Mouse (Mus musculus): ENCODE data around the gene Crygs. TPM values are rescaled to one million over a fixed set of nuclear protein-coding genes. Genes with fewer than 3 reads are reported as not detected.
"Not testable (repeated sequence)": the region's sequence is repeated elsewhere in the genome, so short reads cannot be mapped to it uniquely, and the experiment has no call there.

The Crygs gene
- polyA plus RNA-seq, 2 experiments = not detected

GRCm38 (mm10) chr16:22791235-22791634 lies 20.1 kb downstream of the Crygs start:
- no peak for TF ChIP-seq POLR2A (IDR thresholded peaks at IDR 0.05; ENCODE audit: borderline replicate concordance, extremely low read depth, insufficient read depth, insufficient read length)
- no peaks in the 10 kb centered on the region for H3K9me3 ChIP-seq (ENCODE audit: control insufficient read depth, low read length)
- no peaks in the 10 kb centered on the region for H3K4me1 ChIP-seq (ENCODE audit: control insufficient read depth, insufficient read depth, low read length)
- no peaks in the 10 kb centered on the region for H3K27me3 ChIP-seq (ENCODE audit: control insufficient read depth, insufficient read depth, low read length)
- H3K4me3 ChIP-seq (replicated peaks; ENCODE audit: low read length) = no peak overlapping the region
- H3K9ac ChIP-seq (ENCODE audit: low read depth, low read length, severe bottlenecking) = no peak overlapping the region
- ATAC-seq (ENCODE audit: low FRiP score, low read depth) (no peak), DNase-seq (ENCODE audit: low spot score) (no peak)
- no peak overlapping the region for H3K27ac ChIP-seq (replicated peaks; ENCODE audit: low read depth, low read length)
- no peak overlapping the region for H3K4me2 ChIP-seq (replicated peaks; ENCODE audit: low read depth, low read length, severe bottlenecking)
- 7% methylated on average over 2 of the region's 2 CpGs for WGBS
- H3K36me3 ChIP-seq (ENCODE audit: control insufficient read depth, insufficient read depth, low read length) = no peaks in the 10 kb centered on the region

GRCm38 (mm10) chr16:22789908-22790367 lies 21.4 kb downstream of the Crygs start:
- ATAC-seq (ENCODE audit: low FRiP score, low read depth) (no peak), DNase-seq (ENCODE audit: low spot score) (no peak)
- Histone ChIP-seq H3K4me3 (replicated peaks; ENCODE audit: low read length) (no peak overlapping the region), H3K9me3 (ENCODE audit: control insufficient read depth, low read length) (no peaks in the 10 kb centered on the region), H3K27ac (replicated peaks; ENCODE audit: low read depth, low read length) (no peak overlapping the region), H3K27me3 (ENCODE audit: control insufficient read depth, insufficient read depth, low read length) (no peaks in the 10 kb centered on the region), H3K4me2 (replicated peaks; ENCODE audit: low read depth, low read length, severe bottlenecking) (no peak overlapping the region), H3K36me3 (ENCODE audit: control insufficient read depth, insufficient read depth, low read length) (no peaks in the 10 kb centered on the region), H3K4me1 (ENCODE audit: control insufficient read depth, insufficient read depth, low read length) (no peaks in the 10 kb centered on the region), H3K9ac (ENCODE audit: low read depth, low read length, severe bottlenecking) (no peak overlapping the region)
- WGBS = 44% methylated on average over 10 of the region's 10 CpGs
- no peak for TF ChIP-seq POLR2A (IDR thresholded peaks at IDR 0.05; ENCODE audit: borderline replicate concordance, extremely low read depth, insufficient read depth, insufficient read length)

GRCm38 (mm10) chr16:22782686-22783085 lies 28.7 kb downstream of the Crygs start:
- Histone ChIP-seq H3K4me3 (replicated peaks; ENCODE audit: low read length) (no peak overlapping the region), H3K9me3 (ENCODE audit: control insufficient read depth, low read length) (no peaks in the 10 kb centered on the region), H3K27me3 (ENCODE audit: control insufficient read depth, insufficient read depth, low read length) (no peaks in the 10 kb centered on the region), H3K4me2 (replicated peaks; ENCODE audit: low read depth, low read length, severe bottlenecking) (no peak overlapping the region), H3K27ac (replicated peaks; ENCODE audit: low read depth, low read length) (no peak overlapping the region), H3K9ac (ENCODE audit: low read depth, low read length, severe bottlenecking) (no peak overlapping the region), H3K36me3 (ENCODE audit: control insufficient read depth, insufficient read depth, low read length) (no peaks in the 10 kb centered on the region), H3K4me1 (ENCODE audit: control insufficient read depth, insufficient read depth, low read length) (no peaks in the 10 kb centered on the region)
- no peak for ATAC-seq (ENCODE audit: low FRiP score, low read depth)
- no peak for DNase-seq (ENCODE audit: low spot score)
- TF ChIP-seq POLR2A (IDR thresholded peaks at IDR 0.05; ENCODE audit: borderline replicate concordance, extremely low read depth, insufficient read depth, insufficient read length) = no peak
- 77% methylated on average over 5 of the region's 5 CpGs for WGBS

GRCm38 (mm10) chr16:22779228-22779835 lies 32.0 kb downstream of the Crygs start:
- 80% methylated on average over 3 of the region's 3 CpGs for WGBS

GRCm38 (mm10) chr16:22778296-22778695 lies 33.1 kb downstream of the Crygs start:
- not testable (repeated sequence) for H3K9ac ChIP-seq (ENCODE audit: low read depth, low read length, severe bottlenecking); H3K4me1 ChIP-seq (ENCODE audit: control insufficient read depth, insufficient read depth, low read length); H3K4me2 ChIP-seq (replicated peaks; ENCODE audit: low read depth, low read length, severe bottlenecking); H3K27ac ChIP-seq (replicated peaks; ENCODE audit: low read depth, low read length); H3K4me3 ChIP-seq (replicated peaks; ENCODE audit: low read length); DNase-seq (ENCODE audit: low spot score); H3K36me3 ChIP-seq (ENCODE audit: control insufficient read depth, insufficient read depth, low read length); H3K27me3 ChIP-seq (ENCODE audit: control insufficient read depth, insufficient read depth, low read length); H3K9me3 ChIP-seq (ENCODE audit: control insufficient read depth, low read length); ATAC-seq (ENCODE audit: low FRiP score, low read depth)
- WGBS = 88% methylated on average over 12 of the region's 12 CpGs

More at GRCm38 (mm10) chr16:22779228-22779835, 32.0 kb downstream of the Crygs start:
- H3K27ac ChIP-seq (replicated peaks; ENCODE audit: low read depth, low read length) = no peak overlapping the region
- no peaks in the 10 kb centered on the region for H3K36me3 ChIP-seq (ENCODE audit: control insufficient read depth, insufficient read depth, low read length)
- H3K4me3 ChIP-seq (replicated peaks; ENCODE audit: low read length) = no peak overlapping the region
- H3K9me3 ChIP-seq (ENCODE audit: control insufficient read depth, low read length) = no peaks in the 10 kb centered on the region
- no peak for ATAC-seq (ENCODE audit: low FRiP score, low read depth)
- no peak for TF ChIP-seq POLR2A (IDR thresholded peaks at IDR 0.05; ENCODE audit: borderline replicate concordance, extremely low read depth, insufficient read depth, insufficient read length)
- no peaks in the 10 kb centered on the region for H3K4me1 ChIP-seq (ENCODE audit: control insufficient read depth, insufficient read depth, low read length)
- no peak overlapping the region for H3K9ac ChIP-seq (ENCODE audit: low read depth, low read length, severe bottlenecking)
- no peak for DNase-seq (ENCODE audit: low spot score)
- H3K4me2 ChIP-seq (replicated peaks; ENCODE audit: low read depth, low read length, severe bottlenecking) = no peak overlapping the region
- no peaks in the 10 kb centered on the region for H3K27me3 ChIP-seq (ENCODE audit: control insufficient read depth, insufficient read depth, low read length)
